Mouse (Mus musculus): ENCODE results near the gene Prkcg. TPM values are rescaled to one million over a fixed set of nuclear protein-coding genes. Genes with fewer than 3 reads are reported as not detected.

Prkcg gene
- polyA plus RNA-seq, 2 experiments: 0.17 to 1.6 TPM

GRCm38 (mm10) chr7:3365547-3366279 is 76.7 kb downstream of the Prkcg start:
- 41% methylated on average over 11 of the region's 11 CpGs for WGBS
- Histone ChIP-seq H3K9ac (ENCODE audit: low read depth, low read length, severe bottlenecking) (no peak overlapping the region), H3K4me1 (ENCODE audit: control insufficient read depth, insufficient read depth, low read length) (peaks cover 4% of the 10 kb centered on the region; the same call in 1 of the 2 replicates), H3K36me3 (ENCODE audit: control insufficient read depth, insufficient read depth, low read length) (peaks cover 30% of the 10 kb centered on the region), H3K27ac (replicated peaks; ENCODE audit: low read depth, low read length) (no peak overlapping the region), H3K27me3 (ENCODE audit: control insufficient read depth, insufficient read depth, low read length) (no peaks in the 10 kb centered on the region; the same call in 1 of the 2 replicates), H3K4me3 (replicated peaks; ENCODE audit: low read length) (no peak overlapping the region), H3K4me2 (replicated peaks; ENCODE audit: low read depth, low read length, severe bottlenecking) (no peak overlapping the region), H3K9me3 (ENCODE audit: control insufficient read depth, low read length) (no peaks in the 10 kb centered on the region)
- TF ChIP-seq POLR2A (IDR thresholded peaks at IDR 0.05; ENCODE audit: borderline replicate concordance, extremely low read depth, insufficient read depth, insufficient read length): no peak
- no peak for ATAC-seq (ENCODE audit: low FRiP score, low read depth)
- no peak for DNase-seq (ENCODE audit: low spot score)

GRCm38 (mm10) chr7:3366705-3367516 is 77.9 kb downstream of the Prkcg start:
- no peak for TF ChIP-seq POLR2A (IDR thresholded peaks at IDR 0.05; ENCODE audit: borderline replicate concordance, extremely low read depth, insufficient read depth, insufficient read length)
- DNase-seq (ENCODE audit: low spot score) (no peak), ATAC-seq (ENCODE audit: low FRiP score, low read depth) (no peak)
- Histone ChIP-seq H3K27ac (replicated peaks; ENCODE audit: low read depth, low read length) (no peak overlapping the region), H3K9me3 (ENCODE audit: control insufficient read depth, low read length) (no peaks in the 10 kb centered on the region), H3K4me3 (replicated peaks; ENCODE audit: low read length) (no peak overlapping the region), H3K4me2 (replicated peaks; ENCODE audit: low read depth, low read length, severe bottlenecking) (0 out of 2 replicates have a peak overlapping the region, but pooled peaks have one; percentile 16), H3K27me3 (ENCODE audit: control insufficient read depth, insufficient read depth, low read length) (no peaks in the 10 kb centered on the region; the same call in 1 of the 2 replicates), H3K4me1 (ENCODE audit: control insufficient read depth, insufficient read depth, low read length) (peaks cover 4% of the 10 kb centered on the region; the same call in 1 of the 2 replicates), H3K9ac (ENCODE audit: low read depth, low read length, severe bottlenecking) (no peak overlapping the region), H3K36me3 (ENCODE audit: control insufficient read depth, insufficient read depth, low read length) (peaks cover 29% of the 10 kb centered on the region)
- WGBS: 16% methylated on average over 42 of the region's 42 CpGs

- H3K4me1 ChIP-seq (ENCODE audit: control insufficient read depth, insufficient read depth, low read length): peaks cover 4% of the 10 kb centered on the region; the same call in 1 of the 2 replicates
- H3K4me2 ChIP-seq (replicated peaks; ENCODE audit: low read depth, low read length, severe bottlenecking): peak overlapping the region; percentile 30; the same call in 1 of the 2 replicates
- no peak for TF ChIP-seq POLR2A (IDR thresholded peaks at IDR 0.05; ENCODE audit: borderline replicate concordance, extremely low read depth, insufficient read depth, insufficient read length)
- ATAC-seq (ENCODE audit: low FRiP score, low read depth) (no peak), DNase-seq (ENCODE audit: low spot score) (no peak)
- H3K4me3 ChIP-seq (replicated peaks; ENCODE audit: low read length): no peak overlapping the region
- H3K36me3 ChIP-seq (ENCODE audit: control insufficient read depth, insufficient read depth, low read length): peaks cover 29% of the 10 kb centered on the region
- H3K27ac ChIP-seq (replicated peaks; ENCODE audit: low read depth, low read length): no peak overlapping the region
- 8% methylated on average over 11 of the region's 11 CpGs for WGBS
- no peaks in the 10 kb centered on the region; the same call in 1 of the 2 replicates for H3K27me3 ChIP-seq (ENCODE audit: control insufficient read depth, insufficient read depth, low read length)
- no peaks in the 10 kb centered on the region for H3K9me3 ChIP-seq (ENCODE audit: control insufficient read depth, low read length)
- no peak overlapping the region for H3K9ac ChIP-seq (ENCODE audit: low read depth, low read length, severe bottlenecking)
These were observed 78.6 kb downstream of the Prkcg start for GRCm38 (mm10) chr7:3367569-3367968.

GRCm38 (mm10) chr7:3368311-3368710 is 79.3 kb downstream of the Prkcg start:
- Histone ChIP-seq H3K9me3 (ENCODE audit: control insufficient read depth, low read length) (no peaks in the 10 kb centered on the region), H3K9ac (ENCODE audit: low read depth, low read length, severe bottlenecking) (no peak overlapping the region), H3K36me3 (ENCODE audit: control insufficient read depth, insufficient read depth, low read length) (peaks cover 29% of the 10 kb centered on the region), H3K27me3 (ENCODE audit: control insufficient read depth, insufficient read depth, low read length) (no peaks in the 10 kb centered on the region; the same call in 1 of the 2 replicates), H3K27ac (replicated peaks; ENCODE audit: low read depth, low read length) (no peak overlapping the region), H3K4me3 (replicated peaks; ENCODE audit: low read length) (no peak overlapping the region), H3K4me2 (replicated peaks; ENCODE audit: low read depth, low read length, severe bottlenecking) (no peak overlapping the region), H3K4me1 (ENCODE audit: control insufficient read depth, insufficient read depth, low read length) (peaks cover 4% of the 10 kb centered on the region; the same call in 1 of the 2 replicates)
- ATAC-seq (ENCODE audit: low FRiP score, low read depth): no peak
- no peak for TF ChIP-seq POLR2A (IDR thresholded peaks at IDR 0.05; ENCODE audit: borderline replicate concordance, extremely low read depth, insufficient read depth, insufficient read length)
- 26% methylated on average over 12 of the region's 12 CpGs for WGBS
- no peak for DNase-seq (ENCODE audit: low spot score)

GRCm38 (mm10) chr7:3369189-3369588 is 80.2 kb downstream of the Prkcg start:
- Histone ChIP-seq H3K27me3 (ENCODE audit: control insufficient read depth, insufficient read depth, low read length) (no peaks in the 10 kb centered on the region; the same call in 1 of the 2 replicates), H3K4me2 (replicated peaks; ENCODE audit: low read depth, low read length, severe bottlenecking) (no peak overlapping the region), H3K27ac (replicated peaks; ENCODE audit: low read depth, low read length) (no peak overlapping the region), H3K4me3 (replicated peaks; ENCODE audit: low read length) (no peak overlapping the region), H3K4me1 (ENCODE audit: control insufficient read depth, insufficient read depth, low read length) (peaks cover 4% of the 10 kb centered on the region; the same call in 1 of the 2 replicates), H3K9me3 (ENCODE audit: control insufficient read depth, low read length) (no peaks in the 10 kb centered on the region), H3K9ac (ENCODE audit: low read depth, low read length, severe bottlenecking) (no peak overlapping the region), H3K36me3 (ENCODE audit: control insufficient read depth, insufficient read depth, low read length) (peaks cover 27% of the 10 kb centered on the region)
- no peak for ATAC-seq (ENCODE audit: low FRiP score, low read depth)
- no peak for DNase-seq (ENCODE audit: low spot score)
- TF ChIP-seq POLR2A (IDR thresholded peaks at IDR 0.05; ENCODE audit: borderline replicate concordance, extremely low read depth, insufficient read depth, insufficient read length): no peak
- 78% methylated on average over 6 of the region's 6 CpGs for WGBS
